Mouse (Mus musculus): Measurements from ENCODE around the gene Hist3h2a.

DNA sequence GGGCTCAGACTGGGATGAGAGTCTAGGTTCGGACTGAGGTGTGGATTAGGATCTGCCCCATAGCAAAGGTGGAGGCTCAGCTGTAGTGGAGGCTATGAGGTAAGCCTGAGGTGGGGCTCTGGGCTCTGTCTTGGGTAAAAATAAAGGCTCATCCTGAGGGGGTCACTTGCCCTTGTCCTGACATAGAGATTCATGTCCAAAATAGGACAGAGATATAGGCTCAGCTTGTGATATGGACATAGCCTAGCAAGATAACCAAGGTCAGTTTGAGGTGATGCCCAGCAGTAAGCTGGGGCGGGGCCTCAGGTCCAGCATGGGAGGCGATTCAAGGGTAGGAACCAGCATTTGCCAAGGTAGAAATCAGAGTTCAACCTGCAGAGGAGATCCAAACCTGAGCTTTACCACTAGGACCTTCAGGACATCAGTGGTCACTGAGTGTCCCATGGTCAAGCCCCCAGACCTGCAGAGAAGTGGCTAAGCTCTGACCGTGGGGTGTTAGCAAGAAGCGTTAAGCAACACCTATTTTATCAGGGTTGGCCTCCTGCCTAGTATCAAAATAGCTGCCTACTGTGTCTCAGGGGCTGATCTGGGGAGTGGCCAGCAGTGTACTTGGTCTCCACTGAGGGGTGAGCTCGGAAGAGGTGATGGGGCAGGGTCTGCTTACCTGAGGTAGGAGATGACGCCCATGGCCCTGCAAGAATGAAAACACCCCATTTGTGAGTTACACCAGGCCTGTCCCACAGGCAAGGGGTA lies 48.0 kb downstream of the Hist3h2a start:
- TF ChIP-seq CTCF (IDR thresholded peaks at IDR 0.05; ENCODE audit: low read depth) (no peak), EP300 (IDR thresholded peaks at IDR 0.05; ENCODE audit: low read depth) (no peak)

Data from liver, postnatal 0 days (tissue).